Mouse (Mus musculus): ENCODE measurements at regions not wholly inside any gene's neighbourhood (a gene's known extent, or its start where the extent isn't known, plus 50 kb on each side); places are given as distances from the start of the nearest gene placed in this dataset.
A peak's percentile ranks its signal among the peaks of the same experiment; 100 is the strongest.
"Not testable (repeated sequence)": the region's sequence is repeated elsewhere in the genome, so short reads cannot be mapped to it uniquely, and the experiment has no call there.

GRCm38 (mm10) chr14:102790916-102791315 lies 191.5 kb downstream of the Kctd12 start:
- DNase-seq, result no peak

- no peak for DNase-seq
These were observed 200.2 kb downstream of the Kctd12 start for GRCm38 (mm10) chr14:102782227-102782626.

- DNase-seq, result peak; percentile 47
These were observed 212.7 kb downstream of the Kctd12 start for GRCm38 (mm10) chr14:102769716-102770115.

GRCm38 (mm10) chr14:102748687-102749086 lies 233.8 kb downstream of the Kctd12 start:
- no peak for DNase-seq

- no peak for DNase-seq
These were observed 240.1 kb downstream of the Kctd12 start for GRCm38 (mm10) chr14:102742331-102742730.

- no peak for DNase-seq
These were observed 245.8 kb downstream of the Kctd12 start for GRCm38 (mm10) chr14:102736656-102737055.

GRCm38 (mm10) chr14:102733718-102734117 lies 248.7 kb downstream of the Kctd12 start:
- DNase-seq, result not testable (repeated sequence)

GRCm38 (mm10) chr14:102731746-102732145 lies 250.7 kb downstream of the Kctd12 start:
- DNase-seq, result peak; percentile 50

- DNase-seq, result no peak
These were observed 259.8 kb downstream of the Kctd12 start for GRCm38 (mm10) chr14:102722633-102723032.

GRCm38 (mm10) chr14:102718558-102718957 lies 263.9 kb downstream of the Kctd12 start:
- DNase-seq, result no peak

GRCm38 (mm10) chr14:102712600-102712999 lies 269.8 kb downstream of the Kctd12 start:
- DNase-seq, result no peak

GRCm38 (mm10) chr14:102706704-102707336 lies 275.6 kb downstream of the Kctd12 start:
- DNase-seq, result no peak

GRCm38 (mm10) chr14:102701108-102701507 lies 281.3 kb downstream of the Kctd12 start:
- DNase-seq, result no peak

- no peak for DNase-seq
These were observed 282.0 kb downstream of the Kctd12 start for GRCm38 (mm10) chr14:102700457-102700856.

GRCm38 (mm10) chr14:102699015-102699414 lies 283.4 kb downstream of the Kctd12 start:
- DNase-seq, result no peak

- no peak for DNase-seq
These were observed 295.6 kb downstream of the Kctd12 start for GRCm38 (mm10) chr14:102686791-102687190.

- DNase-seq, result no peak
These were observed 305.9 kb downstream of the Kctd12 start for GRCm38 (mm10) chr14:102676582-102676981.

GRCm38 (mm10) chr14:102674635-102675034 lies 307.8 kb downstream of the Kctd12 start:
- no peak for DNase-seq

GRCm38 (mm10) chr14:102673724-102674123 lies 308.7 kb downstream of the Kctd12 start:
- no peak for DNase-seq

GRCm38 (mm10) chr14:102663240-102663639 lies 319.2 kb downstream of the Kctd12 start:
- DNase-seq, result no peak

- no peak for DNase-seq
These were observed 322.1 kb downstream of the Kctd12 start for GRCm38 (mm10) chr14:102660351-102660750.

GRCm38 (mm10) chr14:102656235-102656634 lies 326.2 kb downstream of the Kctd12 start:
- DNase-seq, result no peak

- no peak for DNase-seq
These were observed 352.8 kb downstream of the Kctd12 start for GRCm38 (mm10) chr14:102629601-102630000.

GRCm38 (mm10) chr14:102621546-102621945 lies 360.9 kb downstream of the Kctd12 start:
- DNase-seq, result no peak

- DNase-seq, result no peak
These were observed 363.4 kb downstream of the Kctd12 start for GRCm38 (mm10) chr14:102619056-102619455.

Measured in kidney, adult 18-20 months (tissue).